Mouse (Mus musculus): ENCODE data around the gene Carm1.

- no peak for TF ChIP-seq CTCF (conservative IDR thresholded peaks at IDR 0.05 in 1 of 2, IDR thresholded peaks at IDR 0.05 in 1 of 2; ENCODE audit: low read depth in 2 of 2, low read length in 2 of 2)
- no peak for TF ChIP-seq ETS1 (conservative IDR thresholded peaks at IDR 0.05; ENCODE audit: low read depth, low read length)
- no peak for TF ChIP-seq NRF1 (IDR thresholded peaks at IDR 0.05; ENCODE audit: low read depth, low read length)
- no peak for TF ChIP-seq EP300 (IDR thresholded peaks at IDR 0.05; ENCODE audit: low read length)
These were observed 69.6 kb downstream of the Carm1 start for GRCm38 (mm10) chr9:21616232-21616781.
